Mouse (Mus musculus) cerebellum, postnatal 25 days (tissue): ENCODE measurements around the gene Prdm8.

Experiments used
- DNase-seq, 2 experiments: peaks; one replicate each; pipeline ENCODE4 v3.0.0; 2021; ENCODE audit warnings: mixed read lengths in 2 of 2

Prdm8 gene

GRCm38 (mm10) chr5:98167180-98167824 lies at the start of gene Prdm8:
Gene Prdm8 (plus strand): TSS chr5:98167198.
- peak; percentile 85 to 92 for DNase-seq

GRCm38 (mm10) chr5:98127074-98127473 lies 39.9 kb upstream of the Prdm8 start:
- no peak for DNase-seq

- DNase-seq = no peak
Measured at GRCm38 (mm10) chr5:98138545-98139296, 28.3 kb upstream of the Prdm8 start.

GRCm38 (mm10) chr5:98139297-98139660 lies 27.7 kb upstream of the Prdm8 start:
- no peak for DNase-seq

- no peak for DNase-seq
Measured at GRCm38 (mm10) chr5:98146895-98147294, 20.1 kb upstream of the Prdm8 start.

- DNase-seq = peak in 1 of 2 experiments; percentile 31
Measured at GRCm38 (mm10) chr5:98166116-98166515, 882 bp upstream of the Prdm8 start.

GRCm38 (mm10) chr5:98168356-98169285 lies 1.6 kb downstream of the Prdm8 start:
- peak; percentile 35 to 56 for DNase-seq

- DNase-seq = no peak
Measured at GRCm38 (mm10) chr5:98169376-98170351, 2.7 kb downstream of the Prdm8 start.

GRCm38 (mm10) chr5:98171651-98172230 lies 4.7 kb downstream of the Prdm8 start:
- no peak for DNase-seq

GRCm38 (mm10) chr5:98172502-98173181 lies 5.6 kb downstream of the Prdm8 start:
- DNase-seq = peak in 1 of 2 experiments; percentile 39

GRCm38 (mm10) chr5:98173694-98174093 lies 6.7 kb downstream of the Prdm8 start:
- no peak for DNase-seq

GRCm38 (mm10) chr5:98179606-98180005 lies 12.6 kb downstream of the Prdm8 start:
- DNase-seq = peak; percentile 37 to 57

- DNase-seq = peak; percentile 79 to 80
Measured at GRCm38 (mm10) chr5:98180461-98180887, 13.5 kb downstream of the Prdm8 start.

- DNase-seq = peak; percentile 78
Measured at GRCm38 (mm10) chr5:98180888-98181635, 14.1 kb downstream of the Prdm8 start.

GRCm38 (mm10) chr5:98181686-98182602 lies 14.9 kb downstream of the Prdm8 start:
- peak; percentile 9 to 34 for DNase-seq

GRCm38 (mm10) chr5:98182603-98182920 lies 15.6 kb downstream of the Prdm8 start:
- peak in 1 of 2 experiments; percentile 29 for DNase-seq

- peak; percentile 37 to 46 for DNase-seq
Measured at GRCm38 (mm10) chr5:98183031-98183595, 16.1 kb downstream of the Prdm8 start.

GRCm38 (mm10) chr5:98184281-98184910 lies 17.4 kb downstream of the Prdm8 start:
- DNase-seq = no peak
